Mouse (Mus musculus): ENCODE measurements around the gene Aspscr1.

Aspscr1 gene

DNA sequence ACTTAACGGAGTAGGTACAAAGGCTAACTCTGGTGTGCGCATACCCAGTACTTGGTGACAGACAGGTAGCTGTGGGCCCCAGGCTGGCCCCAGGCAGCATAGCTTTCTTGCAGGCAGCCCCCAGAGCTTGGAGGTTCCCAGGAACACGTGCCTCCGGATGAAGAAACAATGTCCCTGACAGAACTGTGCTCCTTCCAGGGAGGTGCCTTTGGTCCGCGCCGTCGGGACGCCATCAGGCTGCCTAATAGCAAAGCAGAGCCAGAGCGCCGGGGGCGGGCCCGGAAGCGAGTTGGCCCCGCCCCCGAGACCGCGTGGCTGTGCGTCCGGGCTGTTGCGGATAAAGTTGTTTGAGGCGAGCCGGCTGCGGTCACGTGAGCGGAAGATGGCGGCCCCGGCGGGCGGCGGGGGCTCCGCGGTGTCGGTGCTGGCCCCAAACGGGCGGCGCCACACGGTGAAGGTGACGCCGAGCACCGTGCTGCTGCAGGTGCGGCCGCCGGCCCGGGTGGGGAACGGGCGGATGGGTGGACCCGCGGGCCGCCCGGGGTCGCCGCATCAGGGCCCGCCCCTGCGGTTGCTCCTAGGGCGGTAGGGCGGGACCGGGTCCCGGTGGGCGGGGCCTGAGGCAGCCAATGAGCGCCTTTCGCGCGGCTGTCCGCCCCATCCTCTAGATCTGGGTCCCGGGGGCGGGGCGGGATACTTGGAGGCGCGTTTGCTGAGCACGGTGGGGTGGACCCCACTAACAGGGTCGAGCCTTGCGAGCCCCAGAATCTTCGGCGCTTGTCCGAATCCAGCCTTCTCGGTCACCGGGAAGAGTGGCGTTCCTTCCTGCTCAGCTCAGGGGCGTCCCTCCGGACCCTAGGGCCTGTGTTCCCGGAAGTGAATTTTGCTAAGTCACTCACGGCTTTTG is at the start of gene Aspscr1:
Aspscr1 (plus strand) TSS at position 287 of the 907 bp plus-strand sequence.
- peak; percentile 95 for DNase-seq (ENCODE audit: low spot score in 2 of 2)

- DNase-seq (ENCODE audit: low spot score in 2 of 2): peak; percentile 75 to 79
Observed at GRCm38 (mm10) chr11:120623961-120624679, 48.7 kb upstream of the Aspscr1 start.

GRCm38 (mm10) chr11:120624680-120625111 is 48.1 kb upstream of the Aspscr1 start:
- DNase-seq (ENCODE audit: low spot score in 2 of 2): peak; percentile 92 to 93

- DNase-seq (ENCODE audit: low spot score in 2 of 2): no peak
Observed at GRCm38 (mm10) chr11:120625152-120625775, 47.5 kb upstream of the Aspscr1 start, which contains the start of gene Sirt7. Gene Sirt7, minus strand, starts transcription at chr11:120625240.

DNA sequence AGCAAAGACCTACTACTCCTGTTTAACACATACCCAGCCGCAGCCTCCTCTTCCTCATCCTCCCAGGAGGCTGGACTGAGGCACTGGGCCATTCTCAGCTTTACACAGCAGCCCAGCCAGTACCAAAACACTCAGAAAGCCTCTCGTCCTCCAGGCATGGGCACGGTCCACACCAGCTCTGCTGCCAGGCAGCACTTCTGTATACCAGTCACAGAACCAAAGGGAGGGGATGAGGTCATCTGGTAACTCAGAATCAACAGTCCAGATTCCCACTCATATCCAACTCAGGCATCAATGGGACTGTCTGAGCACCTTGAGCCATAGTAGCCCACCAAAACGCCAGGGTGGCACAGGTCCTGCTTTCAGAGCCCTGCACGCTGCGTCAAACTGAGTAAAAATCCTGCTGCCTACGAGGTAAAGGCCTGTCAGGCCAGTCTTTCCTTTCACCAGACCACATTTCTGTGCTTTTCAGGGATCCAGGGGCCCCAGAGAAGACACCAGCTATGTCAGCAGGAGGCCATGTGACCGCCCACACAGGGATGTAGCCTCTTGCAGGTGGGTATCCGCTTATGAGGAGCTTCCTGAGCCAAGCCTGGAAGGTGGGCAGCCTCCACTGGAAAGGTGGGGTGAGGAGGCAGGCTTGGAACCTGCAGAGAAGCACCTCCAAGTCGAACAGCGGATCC is 45.8 kb upstream of the Aspscr1 start:
- DNase-seq (ENCODE audit: low spot score in 2 of 2): peak in 1 of 2 experiments; percentile 22

GRCm38 (mm10) chr11:120627468-120628300 is 45.1 kb upstream of the Aspscr1 start:
- DNase-seq (ENCODE audit: low spot score in 2 of 2): peak in 1 of 2 experiments; percentile 44

DNA sequence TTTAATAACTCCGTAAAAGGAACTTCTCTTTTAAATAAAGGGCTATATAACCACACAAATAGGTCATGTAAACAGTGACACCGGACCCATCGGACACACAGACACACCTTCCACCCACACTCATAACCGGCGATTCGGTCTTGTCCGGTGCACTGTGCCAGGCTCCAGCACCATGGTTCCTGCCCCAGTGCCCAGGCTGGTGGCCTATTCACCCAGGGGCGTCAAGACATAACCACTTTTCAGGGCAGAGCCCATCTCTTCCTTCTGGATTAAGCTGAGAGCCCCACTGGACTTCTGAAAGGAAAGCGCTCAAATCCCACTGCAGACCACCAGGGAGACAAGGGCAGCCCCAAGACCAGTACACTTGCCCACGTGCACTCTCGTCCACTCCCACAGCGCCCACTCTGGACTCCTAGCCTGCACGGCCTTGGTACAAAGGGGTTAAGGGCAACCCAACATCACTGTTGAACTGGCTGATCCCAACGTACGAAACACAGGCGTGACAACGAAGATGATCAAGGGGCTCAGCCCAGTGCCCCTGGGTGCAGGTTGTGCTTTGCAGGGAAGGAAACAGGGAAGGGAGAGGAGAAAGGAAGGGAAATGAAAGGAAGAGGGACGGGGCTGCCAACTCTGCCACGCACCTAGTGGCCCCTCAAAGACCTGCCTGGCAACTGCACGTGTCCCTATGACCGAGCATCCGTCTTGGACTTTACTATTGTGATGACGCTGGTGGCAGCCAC is 44.0 kb upstream of the Aspscr1 start:
- DNase-seq (ENCODE audit: low spot score in 2 of 2): peak in 1 of 2 experiments; percentile 28

DNA sequence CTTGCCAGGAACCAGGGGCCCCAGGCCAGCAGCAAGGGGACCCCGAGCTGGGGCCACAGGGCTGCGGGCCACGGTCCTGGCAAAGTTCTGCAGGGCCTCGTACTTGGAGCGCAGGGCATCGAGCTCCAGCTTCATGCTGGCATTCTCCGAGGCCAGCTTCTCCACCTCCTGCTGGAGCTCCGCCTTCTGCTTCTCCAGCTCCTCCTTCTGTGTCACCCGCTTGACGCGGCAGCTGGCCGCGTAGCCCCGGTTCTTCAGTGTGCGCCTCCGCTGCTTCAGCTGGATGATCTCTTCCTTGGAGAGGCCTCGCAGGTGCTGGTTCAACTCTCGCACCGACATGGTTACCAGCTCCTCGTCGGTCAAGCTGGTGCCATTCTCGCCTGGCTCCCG is 43.4 kb upstream of the Aspscr1 start:
- no peak for DNase-seq (ENCODE audit: low spot score in 2 of 2)

- no peak for DNase-seq (ENCODE audit: low spot score in 2 of 2)
Observed at GRCm38 (mm10) chr11:120629911-120630310, 42.9 kb upstream of the Aspscr1 start.

DNA sequence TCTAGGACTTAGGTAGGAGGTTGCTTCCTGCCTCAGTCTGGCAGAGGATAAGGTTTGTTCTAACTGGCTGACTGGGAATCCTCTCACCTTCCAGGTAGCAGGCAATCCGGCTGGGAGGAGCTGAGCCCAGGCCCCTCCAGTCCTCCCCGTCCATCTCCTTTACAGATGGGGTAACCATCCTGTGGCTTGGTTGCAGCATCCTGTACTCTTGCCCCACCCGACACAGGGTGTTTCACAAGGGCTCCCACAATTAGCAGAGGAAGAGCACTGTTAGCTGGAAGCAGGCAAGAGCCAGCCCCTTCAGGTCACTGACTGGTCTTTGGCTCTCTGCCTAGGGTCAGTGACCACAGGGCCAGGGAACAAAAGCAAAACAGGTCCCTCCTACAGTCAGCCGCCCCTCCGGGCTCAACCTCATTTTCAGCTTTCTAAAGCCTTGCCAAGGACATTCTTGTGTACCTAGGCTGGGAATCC is 42.3 kb upstream of the Aspscr1 start:
- peak in 1 of 2 experiments; percentile 35 for DNase-seq (ENCODE audit: low spot score in 2 of 2)

DNA sequence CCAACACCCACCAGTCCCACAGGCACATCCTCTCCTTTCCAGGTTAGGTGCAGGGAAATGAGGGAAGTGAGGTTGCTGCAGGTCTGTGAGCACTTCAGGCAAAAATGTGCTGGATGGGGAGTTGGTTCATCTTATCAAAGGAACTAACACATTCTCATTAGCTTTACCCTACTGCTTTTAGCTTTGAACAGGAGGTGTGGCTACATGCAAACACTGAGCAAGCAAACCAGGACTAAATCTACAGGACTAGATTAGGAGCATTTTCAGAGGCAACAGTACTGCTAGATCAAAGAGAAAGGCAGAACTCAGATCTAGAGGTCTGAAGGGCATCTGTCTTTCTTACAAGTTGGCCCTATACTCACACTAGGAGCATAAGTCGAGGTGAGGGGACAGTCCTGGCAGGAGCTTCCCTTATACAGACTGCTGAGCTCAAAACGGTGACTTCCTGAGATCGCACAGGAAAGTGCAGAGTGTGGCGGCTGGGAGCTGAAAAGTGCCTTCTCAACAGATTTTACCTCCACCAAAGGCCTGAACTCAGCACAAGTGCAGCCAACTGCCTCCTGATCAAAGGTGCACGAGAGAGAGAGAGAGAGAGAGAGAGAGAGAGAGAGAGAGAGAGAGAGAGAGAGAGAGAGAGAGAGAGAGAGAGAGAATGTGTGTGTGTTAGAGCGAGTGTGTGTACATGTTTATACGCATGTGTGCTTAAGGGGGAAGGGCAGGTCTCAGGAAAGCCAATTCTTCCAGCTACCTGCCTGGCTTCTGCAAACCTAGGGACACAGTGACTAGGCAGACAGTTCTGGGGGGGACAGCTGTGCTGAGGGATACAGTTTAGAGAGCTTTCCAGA is 41.7 kb upstream of the Aspscr1 start:
- DNase-seq (ENCODE audit: low spot score in 2 of 2): peak in 1 of 2 experiments; percentile 26

GRCm38 (mm10) chr11:120631726-120632448 is 40.9 kb upstream of the Aspscr1 start:
- DNase-seq (ENCODE audit: low spot score in 2 of 2): no peak

GRCm38 (mm10) chr11:120632559-120633519 is 39.9 kb upstream of the Aspscr1 start:
- DNase-seq (ENCODE audit: low spot score in 2 of 2): peak; percentile 78 to 82

- DNase-seq (ENCODE audit: low spot score in 2 of 2): peak; percentile 97
Observed at GRCm38 (mm10) chr11:120633520-120634343, 39.0 kb upstream of the Aspscr1 start, which contains the start of gene Mafg. Gene Mafg, minus strand, starts transcription at chr11:120633600.

DNA sequence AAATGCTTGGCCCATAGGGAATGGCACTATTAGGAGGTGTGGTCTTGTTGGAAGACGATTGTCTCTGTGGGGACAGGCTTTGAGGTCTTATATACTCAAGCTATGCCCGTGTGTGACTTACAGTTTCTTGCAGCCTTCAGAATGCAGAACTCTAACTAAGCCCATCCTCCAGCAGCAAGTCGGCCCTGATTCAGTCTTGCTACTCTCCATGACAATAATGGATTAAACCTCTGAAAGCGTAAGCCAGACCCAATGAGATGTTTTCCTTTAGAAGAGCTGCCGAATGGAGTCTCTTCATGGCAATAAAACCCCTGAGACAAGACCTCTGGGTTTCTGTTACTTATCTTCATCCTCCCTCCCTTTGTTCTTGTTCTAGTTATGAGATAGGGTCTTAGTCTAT is 38.0 kb upstream of the Aspscr1 start:
- DNase-seq (ENCODE audit: low spot score in 2 of 2): no peak

- no peak for DNase-seq (ENCODE audit: low spot score in 2 of 2)
Observed at GRCm38 (mm10) chr11:120641255-120641654, 31.5 kb upstream of the Aspscr1 start.
